Mouse (Mus musculus) brown adipose tissue, adult 24 weeks (tissue): ENCODE data around the gene Pnpla2. TPM values are rescaled to one million over a fixed set of nuclear protein-coding genes. Genes with fewer than 3 reads are reported as not detected.

Experiments used
- H3K27ac ChIP-seq: fragments of 200-500 bp; replicated peaks from 2 replicates; pipeline ENCODE4 v1.5.1; 2012; ENCODE audit warnings: low read depth, mild to moderate bottlenecking, low read length
- H3K4me1 ChIP-seq: fragments of 200-500 bp; 2 replicates; pipeline ENCODE4 v1.6.1; 2012; ENCODE audit warnings: low read length, mixed read lengths; ENCODE audit not compliant: control insufficient read depth, insufficient read depth, insufficient read length
- H3K4me3 ChIP-seq: fragments of 200-500 bp; 2 replicates; pipeline ENCODE4 v1.5.1; 2012; ENCODE audit warnings: low read depth, mild to moderate bottlenecking, low read length, moderate library complexity; ENCODE audit not compliant: insufficient read depth
- polyA plus RNA-seq: library from polyadenylated mRNA; stranded (reverse); fragments of >200 nt; gene quantifications from 2 replicates; pipeline ENCODE4 v1.2.4, GENCODE M21; 2012; ENCODE audit not compliant: missing spikeins, insufficient read depth, insufficient read length

The Pnpla2 gene
- polyA plus RNA-seq, 1 experiment = 2,404 TPM

DNA sequence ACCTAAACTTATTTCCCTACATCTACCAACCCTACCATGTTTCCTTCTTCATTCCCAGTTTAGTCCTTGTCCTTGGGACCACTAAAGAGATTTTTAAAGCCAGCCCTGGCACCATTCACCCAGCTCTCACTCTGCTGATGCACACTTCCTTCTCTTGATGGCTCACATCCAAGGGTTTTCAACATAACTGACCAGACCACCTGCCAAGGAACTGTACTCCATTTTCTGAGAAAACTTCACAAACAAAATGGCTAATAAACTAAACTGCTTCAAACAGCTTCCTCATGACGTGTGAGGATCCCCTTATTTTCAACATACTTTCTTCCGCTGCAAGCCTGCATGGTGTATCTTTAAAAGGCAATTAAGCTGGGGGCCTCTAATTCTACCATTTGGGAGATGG, 1.4 kb upstream of the Pnpla2 start:
- Histone ChIP-seq H3K27ac (peak overlapping the region; percentile 26), H3K4me3 (no peak overlapping the region), H3K4me1 (peaks cover 17% of the 10 kb centered on the region)

- Histone ChIP-seq H3K27ac (peak overlapping the region; percentile 97), H3K4me3 (peak overlapping the region; percentile 91), H3K4me1 (peaks cover 24% of the 10 kb centered on the region)
Observed at GRCm38 (mm10) chr7:141455610-141456314, 764 bp downstream of the Pnpla2 start.

DNA sequence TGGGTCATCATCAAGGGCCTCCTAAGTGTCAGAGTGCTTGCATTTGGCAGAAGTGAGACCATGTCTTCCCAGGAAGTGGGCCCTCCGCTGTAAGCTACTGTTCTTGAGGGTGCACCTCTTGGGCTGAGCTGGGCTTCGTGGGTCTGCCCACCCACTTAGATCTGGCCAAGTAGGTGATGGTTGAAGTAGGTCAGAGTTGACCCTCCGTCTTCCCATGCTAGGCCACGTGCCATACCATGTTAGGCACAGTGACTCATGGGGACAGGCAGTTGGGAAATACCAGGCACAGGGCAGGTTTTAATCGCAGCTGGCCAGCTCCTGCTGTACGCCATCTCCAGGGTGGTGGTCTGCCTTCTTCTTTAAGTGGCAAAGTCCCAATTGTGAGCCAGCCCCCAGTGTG, 1.7 kb downstream of the Pnpla2 start:
- Histone ChIP-seq H3K27ac (peak overlapping the region; percentile 97), H3K4me3 (peak overlapping the region; percentile 91), H3K4me1 (peaks cover 26% of the 10 kb centered on the region)

DNA sequence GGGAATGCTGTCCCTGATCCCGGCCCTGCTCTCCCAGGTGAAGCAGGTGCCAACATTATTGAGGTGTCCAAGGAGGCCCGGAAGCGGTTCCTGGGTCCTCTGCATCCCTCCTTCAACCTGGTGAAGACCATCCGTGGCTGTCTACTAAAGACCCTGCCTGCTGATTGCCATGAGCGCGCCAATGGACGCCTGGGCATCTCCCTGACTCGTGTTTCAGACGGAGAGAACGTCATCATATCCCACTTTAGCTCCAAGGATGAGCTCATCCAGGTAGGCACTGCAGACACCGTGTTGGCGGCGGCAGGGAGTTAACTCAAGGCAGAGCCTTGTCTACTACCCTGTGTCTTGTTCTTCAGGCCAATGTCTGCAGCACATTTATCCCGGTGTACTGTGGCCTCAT, 2.2 kb downstream of the Pnpla2 start:
- Histone ChIP-seq H3K27ac (peak overlapping the region; percentile 97), H3K4me1 (peaks cover 26% of the 10 kb centered on the region), H3K4me3 (peak overlapping the region; percentile 91)

- Histone ChIP-seq H3K27ac (peak overlapping the region; percentile 97), H3K4me1 (peaks cover 27% of the 10 kb centered on the region), H3K4me3 (peak overlapping the region; percentile 4)
Observed at GRCm38 (mm10) chr7:141457986-141458660, 3.1 kb downstream of the Pnpla2 start.

DNA sequence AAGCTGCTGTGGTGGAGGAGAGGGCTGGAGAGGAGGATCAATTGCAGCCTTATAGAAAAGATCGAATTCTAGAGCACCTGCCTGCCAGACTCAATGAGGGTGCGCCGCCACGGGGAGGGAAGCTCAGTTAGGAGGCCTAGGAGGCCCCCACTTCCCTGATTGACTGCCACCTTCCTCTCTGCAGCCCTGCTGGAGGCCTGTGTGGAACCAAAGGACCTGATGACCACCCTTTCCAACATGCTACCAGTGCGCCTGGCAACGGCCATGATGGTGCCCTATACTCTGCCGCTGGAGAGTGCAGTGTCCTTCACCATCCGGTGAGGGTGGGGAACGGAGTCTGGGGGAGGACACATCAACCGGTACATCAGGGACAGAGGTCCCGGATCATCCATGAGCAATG, 3.7 kb downstream of the Pnpla2 start:
- Histone ChIP-seq H3K4me3 (no peak overlapping the region; the same call in 1 of the 2 replicates), H3K27ac (peak overlapping the region; percentile 9; the same call in 1 of the 2 replicates), H3K4me1 (peaks cover 25% of the 10 kb centered on the region)

DNA sequence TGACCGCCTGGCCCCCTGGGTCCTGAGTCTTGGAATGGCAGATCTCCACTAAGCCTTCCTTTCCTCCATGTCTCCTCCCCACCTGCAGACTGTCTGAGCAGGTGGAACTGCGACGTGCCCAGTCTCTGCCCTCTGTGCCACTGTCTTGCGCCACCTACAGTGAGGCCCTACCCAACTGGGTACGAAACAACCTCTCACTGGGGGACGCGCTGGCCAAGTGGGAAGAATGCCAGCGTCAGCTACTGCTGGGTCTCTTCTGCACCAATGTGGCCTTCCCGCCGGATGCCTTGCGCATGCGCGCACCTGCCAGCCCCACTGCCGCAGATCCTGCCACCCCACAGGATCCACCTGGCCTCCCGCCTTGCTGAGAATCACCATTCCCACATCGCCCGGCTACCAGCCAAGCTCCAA, 4.3 kb downstream of the Pnpla2 start:
- Histone ChIP-seq H3K27ac (peak overlapping the region; percentile 9), H3K4me1 (peaks cover 25% of the 10 kb centered on the region), H3K4me3 (no peak overlapping the region)

GRCm38 (mm10) chr7:141460001-141460390, 5.0 kb downstream of the Pnpla2 start:
- Histone ChIP-seq H3K4me1 (peaks cover 25% of the 10 kb centered on the region), H3K4me3 (no peak overlapping the region), H3K27ac (peak overlapping the region; percentile 90)

- Histone ChIP-seq H3K4me3 (peak within 1 kb of the TSS; percentile 66), H3K4me1 (peaks cover 25% of the 10 kb centered on the region), H3K27ac (peak within 1 kb of the TSS; percentile 90)
Observed at GRCm38 (mm10) chr7:141460391-141461113, 5.6 kb downstream of the Pnpla2 start, which contains the start of gene Cracr2b. TSS of gene Cracr2b (plus strand) at chr7:141461094.

GRCm38 (mm10) chr7:141461521-141462332, 6.7 kb downstream of the Pnpla2 start:
- peaks cover 26% of the 10 kb centered on the region for H3K4me1 ChIP-seq
- H3K27ac ChIP-seq = peak overlapping the region; percentile 90
- H3K4me3 ChIP-seq = peak overlapping the region; percentile 66

GRCm38 (mm10) chr7:141462333-141462821, 7.4 kb downstream of the Pnpla2 start:
- Histone ChIP-seq H3K4me1 (peaks cover 25% of the 10 kb centered on the region), H3K27ac (peak overlapping the region; percentile 90), H3K4me3 (peak overlapping the region; percentile 66)

DNA sequence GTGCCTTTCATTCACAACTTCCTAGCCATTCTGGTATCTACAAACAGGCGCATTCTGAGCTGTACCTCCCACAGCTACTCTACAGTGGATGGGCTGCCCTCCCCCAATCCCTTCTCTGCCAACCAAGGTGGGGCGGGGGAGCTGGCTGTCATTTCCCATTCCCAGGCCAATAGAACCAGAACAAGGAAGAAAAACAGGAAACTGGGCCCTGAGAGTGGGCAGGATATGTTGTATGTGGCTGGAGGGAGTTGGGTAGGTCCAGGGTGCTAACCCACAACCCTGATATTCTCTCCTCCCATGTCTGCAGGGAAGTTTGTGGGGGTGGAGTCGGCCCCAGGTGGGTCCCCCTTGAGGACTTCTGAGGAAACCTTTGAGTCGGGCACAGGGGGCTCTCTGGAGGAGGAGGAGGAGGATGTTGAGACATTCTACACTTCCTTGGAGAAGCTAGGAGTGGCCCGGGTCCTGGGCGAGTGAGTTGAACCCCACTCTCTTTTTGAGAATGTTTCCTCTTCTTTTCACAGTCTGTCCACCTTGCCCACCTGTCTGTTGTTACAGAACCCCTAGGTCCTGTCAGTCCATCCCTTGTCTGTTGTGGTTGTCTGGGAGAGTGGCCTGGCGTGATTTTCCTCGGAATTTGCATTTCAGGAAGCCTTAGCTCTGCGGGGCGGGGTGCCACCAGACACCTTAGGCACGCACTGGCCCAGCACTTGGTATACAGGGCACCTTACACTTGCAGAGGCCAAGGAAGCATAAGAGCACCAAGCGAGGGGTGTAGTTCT, 9.0 kb downstream of the Pnpla2 start:
- peaks cover 12% of the 10 kb centered on the region; the same call in 1 of the 2 replicates for H3K4me1 ChIP-seq

GRCm38 (mm10) chr7:141464603-141465201, 9.7 kb downstream of the Pnpla2 start:
- H3K27ac ChIP-seq = peak overlapping the region; percentile 76
- peaks cover 10% of the 10 kb centered on the region; the same call in 1 of the 2 replicates for H3K4me1 ChIP-seq
- H3K4me3 ChIP-seq = peak overlapping the region; percentile 66

More for the DNA sequence above, 9.0 kb downstream of the Pnpla2 start:
- H3K27ac ChIP-seq = peak overlapping the region; percentile 76
- H3K4me3 ChIP-seq = peak overlapping the region; percentile 66
